Mouse (Mus musculus) stomach, embryonic 14.5 days (tissue): ENCODE data around the gene Ppm1l. TPM values are rescaled to one million over a fixed set of nuclear protein-coding genes. Genes with fewer than 3 reads are reported as not detected.

ENCODE experiments used
- ATAC-seq: fragments of 200-750 bp; cut with Nextera tagmentation; 2 replicates; pipeline ENCODE4 v1.8.0; 2017; ENCODE audit warnings: low read depth, moderate TSS enrichment; ENCODE audit not compliant: insufficient number of reproducible peaks, insufficient read depth, low FRiP score
- H3K27ac ChIP-seq: fragments of 300-500 bp; sonication (generic); 2 replicates; pipeline ENCODE4 v1.5.1; 2014; ENCODE audit warnings: mild to moderate bottlenecking, low read length, moderate library complexity, mixed read lengths
- H3K27me3 ChIP-seq: fragments of 300-500 bp; sonication (generic); 2 replicates; pipeline ENCODE4 v1.6.1; 2014; ENCODE audit warnings: low read length, control low read depth, mixed read lengths; ENCODE audit not compliant: control insufficient read depth, insufficient read depth
- H3K36me3 ChIP-seq: fragments of 300-500 bp; sonication (generic); 2 replicates; pipeline ENCODE4 v1.6.1; 2014; ENCODE audit warnings: mild to moderate bottlenecking, control low read depth, low read length, moderate library complexity, mixed read lengths; ENCODE audit not compliant: control insufficient read depth, insufficient read depth
- H3K4me1 ChIP-seq: fragments of 300-500 bp; sonication (generic); 2 replicates; pipeline ENCODE4 v1.6.1; 2014; ENCODE audit warnings: low read length, control low read depth, mixed read lengths; ENCODE audit not compliant: control insufficient read depth, insufficient read depth
- H3K4me2 ChIP-seq: fragments of 300-500 bp; sonication (generic); replicated peaks from 2 replicates; pipeline ENCODE4 v1.6.1; 2014; ENCODE audit warnings: low read depth, low read length, control low read depth
- H3K4me3 ChIP-seq: fragments of 300-500 bp; sonication (generic); 2 replicates; pipeline ENCODE4 v1.5.1; 2014; ENCODE audit warnings: low read depth, low read length, control low read depth
- H3K9ac ChIP-seq: fragments of 300-500 bp; sonication (generic); replicated peaks from 2 replicates; pipeline ENCODE4 v1.6.1; 2014; ENCODE audit warnings: low read depth, mild to moderate bottlenecking, control low read depth, low read length, moderate library complexity, mixed read lengths
- H3K9me3 ChIP-seq: fragments of 300-500 bp; sonication (generic); 2 replicates; pipeline ENCODE4 v1.6.1; 2016; ENCODE audit warnings: low read depth, low read length, control low read depth; ENCODE audit not compliant: control insufficient read depth
- WGBS: fragments of 180-500 bp; shearing (Covaris S2); extraction: QIAGEN DNeasy Blood & Tissue Kit; methylation state at CpG from one replicate; pipeline ENCODE4 v1.1.7; 2014; 5-methylcytosine and 5-hydroxymethylcytosine counted together
- polyA plus RNA-seq: library from polyadenylated mRNA; unstranded; fragments of >200 nt; fragmentation: Nextera tagmentation; extraction: Ambion mirVana; gene quantifications from 2 replicates; pipeline ENCODE4 v1.2.1, GENCODE M21; 2014

The Ppm1l gene
- polyA plus RNA-seq, 1 experiment from 2014 or later: 8.0 TPM

DNA sequence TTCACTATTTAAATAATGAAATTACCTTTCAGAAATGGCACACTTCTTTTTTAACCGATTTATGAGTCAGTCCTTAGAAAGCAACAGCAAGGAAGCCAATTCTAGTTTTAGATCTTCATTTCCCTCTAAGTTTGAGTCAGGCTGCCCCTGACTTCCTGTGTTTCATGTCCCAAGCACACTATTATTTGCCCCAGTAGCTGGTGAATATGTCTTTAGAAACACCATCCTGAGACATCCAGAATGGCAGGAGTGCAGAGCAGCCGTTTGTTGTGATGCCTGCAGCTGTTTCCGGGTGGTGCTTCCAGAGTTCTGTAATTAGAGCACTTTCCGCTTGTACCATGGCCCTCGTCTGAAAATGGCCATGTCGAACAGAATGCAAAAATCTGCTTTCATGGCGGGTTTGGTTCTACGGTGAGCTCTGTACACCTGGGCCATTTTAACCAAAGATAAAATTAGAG, 208.4 kb downstream of the Ppm1l start:
- H3K27ac ChIP-seq: 0 out of 2 replicates have a peak overlapping the region, but pooled peaks have one; percentile 21
- H3K36me3 ChIP-seq: no peaks in the 10 kb centered on the region
- 63% methylated on average over 8 of the region's 8 CpGs for WGBS
- H3K9me3 ChIP-seq: no peaks in the 10 kb centered on the region
- 0 out of 2 replicates have a peak, but pooled peaks cover 7% of the 10 kb centered on the region for H3K4me1 ChIP-seq
- no peak overlapping the region for H3K9ac ChIP-seq
- H3K4me3 ChIP-seq: no peak overlapping the region
- H3K27me3 ChIP-seq: no peaks in the 10 kb centered on the region
- H3K4me2 ChIP-seq: no peak overlapping the region
- no peak for ATAC-seq

DNA sequence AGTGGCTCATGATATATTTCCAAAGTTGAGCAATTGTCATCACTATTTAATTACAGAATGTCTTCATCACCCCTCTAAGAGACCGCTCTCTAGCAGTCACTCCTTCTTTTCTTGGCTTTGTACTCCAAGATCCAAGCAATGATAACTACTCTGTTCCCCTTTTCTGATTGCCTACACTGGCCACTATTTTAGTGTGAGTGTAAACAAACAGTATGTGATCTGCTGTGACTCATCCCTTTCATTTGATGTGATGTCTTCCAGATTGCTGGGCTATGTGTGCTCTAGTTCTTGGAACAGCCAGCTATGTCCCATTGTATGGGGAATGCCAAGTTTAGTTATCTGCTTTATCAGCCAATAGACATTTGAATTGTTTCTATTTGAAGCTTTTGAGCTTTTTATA, 210.7 kb downstream of the Ppm1l start:
- ATAC-seq: no peak
- Histone ChIP-seq H3K4me2 (no peak overlapping the region), H3K36me3 (no peaks in the 10 kb centered on the region), H3K9ac (no peak overlapping the region), H3K27ac (no peak overlapping the region), H3K4me3 (no peak overlapping the region), H3K4me1 (no peaks in the 10 kb centered on the region), H3K9me3 (no peaks in the 10 kb centered on the region), H3K27me3 (no peaks in the 10 kb centered on the region)
- 91% methylated on average over 1 of the region's 1 CpGs for WGBS

DNA sequence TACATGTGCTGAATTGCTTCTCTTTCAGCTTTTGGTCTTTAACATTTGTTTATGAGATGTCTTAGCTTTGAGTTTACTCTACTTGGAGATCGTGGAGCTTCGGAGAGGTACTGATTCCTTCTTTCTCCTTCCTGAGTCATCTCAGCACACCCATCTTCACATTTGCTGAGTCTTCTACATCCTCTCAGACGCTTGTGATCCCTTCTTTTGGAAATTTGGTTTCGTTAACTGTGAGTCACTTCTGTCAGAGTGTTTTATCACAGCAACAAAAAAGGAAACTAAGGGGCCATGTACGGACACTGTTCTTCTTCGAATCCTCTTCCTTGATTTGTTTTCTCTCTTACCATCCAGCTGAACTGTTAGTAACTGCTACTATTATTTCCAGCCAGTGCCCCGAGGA, 212.9 kb downstream of the Ppm1l start:
- H3K4me1 ChIP-seq: peaks cover 2% of the 10 kb centered on the region; the same call in 1 of the 2 replicates
- 65% methylated on average over 7 of the region's 7 CpGs for WGBS

DNA sequence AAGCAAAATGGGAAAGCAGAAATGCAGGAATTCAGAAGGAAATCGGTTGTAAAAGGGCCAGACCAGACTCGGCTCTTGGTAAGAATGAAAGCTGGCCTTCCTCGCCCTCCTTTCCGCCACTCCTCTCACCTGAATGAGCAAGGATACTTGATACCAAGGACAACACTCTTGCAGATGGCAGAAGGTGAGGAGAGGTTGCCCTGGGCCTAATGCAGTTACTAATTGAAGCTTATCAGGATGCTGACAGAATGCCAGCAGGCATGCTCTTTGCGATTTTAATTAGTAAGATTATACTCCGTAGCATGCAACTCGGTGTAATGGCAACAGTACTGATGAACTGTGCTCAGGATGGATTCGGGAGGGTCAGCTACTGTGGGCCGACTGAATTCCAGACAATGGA, 214.8 kb downstream of the Ppm1l start:
- no peak overlapping the region for H3K4me2 ChIP-seq
- WGBS: 90% methylated on average over 9 of the region's 9 CpGs
- H3K36me3 ChIP-seq: no peaks in the 10 kb centered on the region
- no peak for ATAC-seq
- H3K4me1 ChIP-seq: peaks cover 7% of the 10 kb centered on the region
- H3K27me3 ChIP-seq: no peaks in the 10 kb centered on the region
- H3K4me3 ChIP-seq: no peak overlapping the region
- H3K9me3 ChIP-seq: no peaks in the 10 kb centered on the region
- H3K27ac ChIP-seq: no peak overlapping the region
- no peak overlapping the region for H3K9ac ChIP-seq

More for the DNA sequence above, 212.9 kb downstream of the Ppm1l start:
- H3K4me3 ChIP-seq: no peak overlapping the region
- H3K36me3 ChIP-seq: no peaks in the 10 kb centered on the region
- H3K27ac ChIP-seq: no peak overlapping the region
- ATAC-seq: no peak
- no peak overlapping the region for H3K4me2 ChIP-seq
- no peak overlapping the region for H3K9ac ChIP-seq
- H3K9me3 ChIP-seq: no peaks in the 10 kb centered on the region
- no peaks in the 10 kb centered on the region for H3K27me3 ChIP-seq

DNA sequence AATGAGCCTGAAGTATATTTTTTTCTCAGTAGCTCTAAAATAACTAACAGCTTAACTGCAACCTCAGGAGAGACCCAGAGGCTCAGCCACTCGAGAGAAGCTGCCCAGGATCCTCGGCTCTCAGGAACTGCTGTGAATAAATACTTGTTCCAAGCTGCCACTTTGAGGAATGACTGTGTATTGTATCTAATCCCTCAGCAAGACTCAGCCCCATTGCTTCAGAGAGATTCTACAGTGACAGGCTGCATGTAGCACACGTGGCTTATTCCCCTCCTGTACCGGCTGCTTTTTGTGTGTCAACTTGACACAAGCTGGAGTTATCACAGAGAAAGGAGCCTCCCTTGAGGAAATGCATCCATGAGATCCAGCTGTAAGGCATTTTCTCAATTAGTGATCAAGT, 216.0 kb downstream of the Ppm1l start:
- Histone ChIP-seq H3K36me3 (no peaks in the 10 kb centered on the region), H3K9ac (no peak overlapping the region), H3K27me3 (no peaks in the 10 kb centered on the region), H3K4me3 (no peak overlapping the region), H3K27ac (no peak overlapping the region), H3K9me3 (no peaks in the 10 kb centered on the region), H3K4me1 (peaks cover 14% of the 10 kb centered on the region), H3K4me2 (no peak overlapping the region)
- WGBS: 20% methylated on average over 4 of the region's 4 CpGs
- ATAC-seq: peak; percentile 77; the same call in 1 of the 2 replicates

- H3K27ac ChIP-seq: no peak overlapping the region
- peaks cover 14% of the 10 kb centered on the region for H3K4me1 ChIP-seq
- H3K4me2 ChIP-seq: no peak overlapping the region
- H3K27me3 ChIP-seq: no peaks in the 10 kb centered on the region
- no peaks in the 10 kb centered on the region for H3K9me3 ChIP-seq
- no peak for ATAC-seq
- no peak overlapping the region for H3K9ac ChIP-seq
- no peaks in the 10 kb centered on the region for H3K36me3 ChIP-seq
- 81% methylated on average over 10 of the region's 10 CpGs for WGBS
- H3K4me3 ChIP-seq: no peak overlapping the region
Observed at GRCm38 (mm10) chr3:69535486-69535885, 218.8 kb downstream of the Ppm1l start.

DNA sequence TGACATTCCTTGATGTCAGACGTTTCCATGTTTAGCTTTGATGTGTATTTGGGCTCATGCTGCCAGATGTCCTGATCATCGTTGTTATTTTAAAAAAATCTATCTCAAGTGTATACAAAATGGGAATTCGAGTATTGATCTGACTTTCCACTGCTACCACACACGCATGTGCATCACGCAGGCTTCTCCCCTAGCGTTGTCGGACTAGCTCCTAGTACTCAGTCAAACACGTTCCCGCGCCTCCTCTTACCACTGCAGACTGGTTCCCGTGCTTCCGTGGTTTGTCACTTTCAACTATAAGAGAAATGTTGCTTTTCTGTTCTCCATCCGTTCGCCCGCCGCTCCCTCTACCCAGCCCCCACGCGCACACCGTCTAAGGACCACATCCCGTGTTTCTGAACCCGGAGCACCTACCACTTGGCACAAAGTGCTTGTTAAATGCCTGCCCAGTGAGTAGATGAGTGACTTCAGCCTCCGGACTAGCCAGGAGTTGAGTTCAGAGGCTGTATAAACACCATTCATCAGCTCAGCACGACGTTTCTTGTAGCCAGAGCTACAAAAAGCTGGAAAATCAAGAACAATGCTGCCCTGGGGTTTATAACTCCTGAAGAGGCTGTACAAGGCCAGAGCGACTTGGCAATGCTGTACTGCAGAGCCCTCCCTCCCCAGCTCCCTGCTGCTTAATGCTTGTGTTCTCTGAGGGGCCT, 219.4 kb downstream of the Ppm1l start:
- H3K4me1 ChIP-seq: peaks cover 14% of the 10 kb centered on the region
- WGBS: 35% methylated on average over 25 of the region's 25 CpGs
- H3K4me3 ChIP-seq: no peak overlapping the region
- 0 out of 2 replicates have a peak overlapping the region, but pooled peaks have one; percentile 22 for H3K27ac ChIP-seq
- 0 out of 2 replicates have a peak, but pooled peaks have one; percentile 57 for ATAC-seq
- H3K9ac ChIP-seq: no peak overlapping the region
- H3K4me2 ChIP-seq: no peak overlapping the region
- H3K36me3 ChIP-seq: no peaks in the 10 kb centered on the region
- H3K9me3 ChIP-seq: no peaks in the 10 kb centered on the region
- H3K27me3 ChIP-seq: no peaks in the 10 kb centered on the region

- no peak overlapping the region for H3K4me2 ChIP-seq
- 83% methylated on average over 8 of the region's 8 CpGs for WGBS
- ATAC-seq: no peak
Observed at GRCm38 (mm10) chr3:69542962-69543361, 226.3 kb downstream of the Ppm1l start.

DNA sequence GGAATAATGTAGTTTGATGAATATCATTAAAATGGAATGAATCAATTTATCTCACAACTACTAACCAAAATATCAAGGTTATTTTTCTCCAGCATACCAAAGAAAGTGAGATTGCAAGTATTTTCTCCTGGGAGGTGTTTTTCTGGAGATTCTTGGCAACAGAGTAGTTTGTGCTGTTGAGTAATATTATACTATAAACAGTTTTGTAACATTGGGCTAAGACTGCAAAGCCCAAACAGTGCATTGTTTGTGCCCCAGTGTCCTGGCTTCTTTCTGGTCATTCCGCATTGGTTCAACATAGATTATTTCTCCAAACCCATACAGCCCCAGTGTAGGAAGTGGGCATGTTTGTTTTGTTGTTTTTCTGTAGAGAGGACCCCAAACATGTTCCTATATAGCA, 227.1 kb downstream of the Ppm1l start:
- H3K27me3 ChIP-seq: no peaks in the 10 kb centered on the region
- no peaks in the 10 kb centered on the region for H3K9me3 ChIP-seq
- H3K27ac ChIP-seq: no peak overlapping the region
- H3K36me3 ChIP-seq: no peaks in the 10 kb centered on the region
- H3K4me3 ChIP-seq: no peak overlapping the region
- H3K4me1 ChIP-seq: no peaks in the 10 kb centered on the region
- no peak overlapping the region for H3K4me2 ChIP-seq
- WGBS: 85% methylated on average over 1 of the region's 1 CpGs
- no peak for ATAC-seq
- no peak overlapping the region for H3K9ac ChIP-seq

More at GRCm38 (mm10) chr3:69542962-69543361, 226.3 kb downstream of the Ppm1l start:
- no peaks in the 10 kb centered on the region for H3K4me1 ChIP-seq
- H3K9me3 ChIP-seq: no peaks in the 10 kb centered on the region
- no peaks in the 10 kb centered on the region for H3K27me3 ChIP-seq
- H3K27ac ChIP-seq: no peak overlapping the region
- H3K9ac ChIP-seq: no peak overlapping the region
- no peaks in the 10 kb centered on the region for H3K36me3 ChIP-seq
- H3K4me3 ChIP-seq: no peak overlapping the region
